Mouse (Mus musculus): ENCODE measurements at regions not wholly inside any gene's neighbourhood (a gene's known extent, or its start where the extent isn't known, plus 50 kb on each side); places are given as distances from the start of the nearest gene placed in this dataset.
A peak's percentile ranks its signal among the peaks of the same experiment; 100 is the strongest.

DNA sequence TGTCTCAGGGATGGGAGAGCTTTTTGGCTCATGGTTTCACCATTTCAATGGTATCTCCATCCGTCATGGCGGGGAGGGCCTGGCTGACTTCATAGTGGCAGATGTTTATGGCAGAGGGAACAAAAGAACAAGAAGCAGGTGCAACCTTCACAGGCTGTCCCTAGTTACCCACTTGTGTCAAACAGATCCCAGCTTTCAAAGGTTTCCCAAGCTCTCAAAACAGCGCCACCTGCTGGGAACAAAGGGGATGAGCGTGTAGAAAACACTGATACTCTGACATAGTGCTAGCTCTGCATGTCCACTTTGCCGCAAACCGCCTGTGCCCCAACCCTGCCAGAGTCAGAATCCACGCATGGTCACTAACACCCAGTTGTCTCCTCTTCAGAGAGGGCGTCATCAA lies 69.5 kb downstream of the Cryba4 start:
- H3K9ac ChIP-seq (ENCODE audit: insufficient read depth, low read depth) = no peak overlapping the region

DNA sequence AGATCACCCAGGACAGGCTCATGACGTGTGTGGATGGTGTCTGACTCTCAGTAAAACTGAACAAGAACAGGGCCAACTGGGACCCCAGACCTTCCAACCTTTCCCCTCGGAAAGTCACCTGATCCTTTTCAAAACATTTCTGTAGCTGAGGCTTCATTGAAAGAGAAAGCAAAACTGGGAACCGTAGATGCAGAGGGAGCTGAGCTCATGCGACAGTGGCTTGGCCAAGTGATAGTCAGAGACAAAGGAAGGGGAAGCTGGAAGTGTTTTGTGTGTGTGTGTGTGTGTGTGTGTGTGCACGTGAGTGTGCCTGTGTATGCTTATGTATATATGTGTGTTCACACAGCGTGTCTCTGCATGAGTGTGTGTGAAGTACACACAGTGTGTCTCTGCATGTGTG lies 56.7 kb downstream of the Cryba4 start:
- Histone ChIP-seq H3K9ac (ENCODE audit: insufficient read depth, low read depth) (no peak overlapping the region), H3K4me3 (replicated peaks in 1 of 3; ENCODE audit: low read depth in 2 of 3, low read length in 2 of 3, poor library complexity in 1 of 3) (no peak overlapping the region), H3K27me3 (replicated peaks) (peaks cover 12% of the 10 kb centered on the region), H3K36me3 (replicated peaks in 1 of 2; ENCODE audit: control insufficient read depth in 1 of 2, insufficient read depth in 1 of 2, low read length in 1 of 2) (no peaks in the 10 kb centered on the region), H3K79me2 (replicated peaks; ENCODE audit: control insufficient read depth, extremely low read depth, insufficient read depth, poor library complexity, severe bottlenecking) (no peaks in the 10 kb centered on the region), H3K4me1 (ENCODE audit: control insufficient read depth in 1 of 2, insufficient read depth in 2 of 2) (no peaks in the 10 kb centered on the region), H3K4me2 (ENCODE audit: insufficient read depth, low read depth, poor library complexity, severe bottlenecking) (no peak overlapping the region), H3K9me3 (replicated peaks; ENCODE audit: low read length) (peaks cover 4% of the 10 kb centered on the region), H3K27ac (ENCODE audit: insufficient read depth, low read depth) (no peak overlapping the region)
- TF ChIP-seq MXI1 (IDR thresholded peaks at IDR 0.05; ENCODE audit: low read depth, low read length) = no peak
- TF ChIP-seq BHLHE40 (IDR thresholded peaks at IDR 0.05; ENCODE audit: low read depth, low read length) = no peak
- no peak for TF ChIP-seq GABPA (IDR thresholded peaks at IDR 0.05; ENCODE audit: insufficient replicate concordance, low read depth, low read length)
- TF ChIP-seq ZC3H11A (IDR thresholded peaks at IDR 0.05; ENCODE audit: low read depth, low read length) = no peak
- TF ChIP-seq ETS1 (conservative IDR thresholded peaks at IDR 0.05; ENCODE audit: low read depth, low read length) = no peak
- TF ChIP-seq MYC (IDR thresholded peaks at IDR 0.05; ENCODE audit: low read depth, low read length) = no peak
- TF ChIP-seq SMC3 (IDR thresholded peaks at IDR 0.05; ENCODE audit: low read depth, low read length) = no peak
- no peak for TF ChIP-seq E2F4 (IDR thresholded peaks at IDR 0.05; ENCODE audit: insufficient replicate concordance, low read depth, low read length)
- no peak for TF ChIP-seq PAX5 (IDR thresholded peaks at IDR 0.05; ENCODE audit: low read length)
- no peak for DNase-seq (ENCODE audit: extremely low read depth)
- dilution Hi-C loops (cut with MboI; ENCODE audit: extremely low pct_ligation_motif_present, extremely low pct_unique_long_range_greater_than_20kb, low sequenced_read_pairs) = no loop called here
- in situ Hi-C loops (cut with MboI; ENCODE audit: low pct_ligation_motif_present, low pct_unique_long_range_greater_than_20kb, low sequenced_read_pairs) = no loop called here

More for the DNA sequence above, 69.5 kb downstream of the Cryba4 start:
- no peaks in the 10 kb centered on the region for H3K36me3 ChIP-seq (replicated peaks in 1 of 2; ENCODE audit: control insufficient read depth in 1 of 2, insufficient read depth in 1 of 2, low read length in 1 of 2)
- peak; percentile 13 for DNase-seq (ENCODE audit: extremely low read depth)
- no peaks in the 10 kb centered on the region for H3K79me2 ChIP-seq (replicated peaks; ENCODE audit: control insufficient read depth, extremely low read depth, insufficient read depth, poor library complexity, severe bottlenecking)
- dilution Hi-C loops (cut with MboI; ENCODE audit: extremely low pct_ligation_motif_present, extremely low pct_unique_long_range_greater_than_20kb, low sequenced_read_pairs) = no loop called here
- peaks cover 29% of the 10 kb centered on the region for H3K27me3 ChIP-seq (replicated peaks)
- no peak overlapping the region for H3K27ac ChIP-seq (ENCODE audit: insufficient read depth, low read depth)
- no peak overlapping the region for H3K4me3 ChIP-seq (replicated peaks in 1 of 3; ENCODE audit: low read depth in 2 of 3, low read length in 2 of 3, poor library complexity in 1 of 3)
- no peaks in the 10 kb centered on the region for H3K4me1 ChIP-seq (ENCODE audit: control insufficient read depth in 1 of 2, insufficient read depth in 2 of 2)
- TF ChIP-seq POLR2A (IDR thresholded peaks at IDR 0.05; ENCODE audit: low read depth, low read length) (no peak), CTCF (conservative IDR thresholded peaks at IDR 0.05 in 1 of 2, IDR thresholded peaks at IDR 0.05 in 1 of 2; ENCODE audit: low read depth in 2 of 2, low read length in 2 of 2) (peak; percentile 29 to 59; a peak in 3 of 4 replicates), ETS1 (conservative IDR thresholded peaks at IDR 0.05; ENCODE audit: low read depth, low read length) (no peak)
- H3K9me3 ChIP-seq (replicated peaks; ENCODE audit: low read length) = peaks cover 2% of the 10 kb centered on the region
- in situ Hi-C loops (cut with MboI; ENCODE audit: low pct_ligation_motif_present, low pct_unique_long_range_greater_than_20kb, low sequenced_read_pairs) = no loop called here
- H3K4me2 ChIP-seq (ENCODE audit: insufficient read depth, low read depth, poor library complexity, severe bottlenecking) = no peak overlapping the region

Data from CH12.LX (cell line).